Mouse (Mus musculus) left cerebral cortex, adult 8-10 months (tissue): ENCODE data around the gene Bahcc1. TPM values are rescaled to one million over a fixed set of nuclear protein-coding genes. Genes with fewer than 3 reads are reported as not detected.

ENCODE experiments used
- DNase-seq, 2 experiments: peaks; one replicate each; pipeline ENCODE4 v3.0.0; 2022; ENCODE audit warnings: low spot score in 2 of 2
- total RNA-seq, 4 experiments: library from RNA; stranded (reverse); gene quantifications; 2 replicates each; pipeline ENCODE4 v1.2.4; 2022

The Bahcc1 gene
- total RNA-seq, 4 experiments from 2014 or later, result 20.8 to 23.0 (median 21.6) TPM

DNA sequence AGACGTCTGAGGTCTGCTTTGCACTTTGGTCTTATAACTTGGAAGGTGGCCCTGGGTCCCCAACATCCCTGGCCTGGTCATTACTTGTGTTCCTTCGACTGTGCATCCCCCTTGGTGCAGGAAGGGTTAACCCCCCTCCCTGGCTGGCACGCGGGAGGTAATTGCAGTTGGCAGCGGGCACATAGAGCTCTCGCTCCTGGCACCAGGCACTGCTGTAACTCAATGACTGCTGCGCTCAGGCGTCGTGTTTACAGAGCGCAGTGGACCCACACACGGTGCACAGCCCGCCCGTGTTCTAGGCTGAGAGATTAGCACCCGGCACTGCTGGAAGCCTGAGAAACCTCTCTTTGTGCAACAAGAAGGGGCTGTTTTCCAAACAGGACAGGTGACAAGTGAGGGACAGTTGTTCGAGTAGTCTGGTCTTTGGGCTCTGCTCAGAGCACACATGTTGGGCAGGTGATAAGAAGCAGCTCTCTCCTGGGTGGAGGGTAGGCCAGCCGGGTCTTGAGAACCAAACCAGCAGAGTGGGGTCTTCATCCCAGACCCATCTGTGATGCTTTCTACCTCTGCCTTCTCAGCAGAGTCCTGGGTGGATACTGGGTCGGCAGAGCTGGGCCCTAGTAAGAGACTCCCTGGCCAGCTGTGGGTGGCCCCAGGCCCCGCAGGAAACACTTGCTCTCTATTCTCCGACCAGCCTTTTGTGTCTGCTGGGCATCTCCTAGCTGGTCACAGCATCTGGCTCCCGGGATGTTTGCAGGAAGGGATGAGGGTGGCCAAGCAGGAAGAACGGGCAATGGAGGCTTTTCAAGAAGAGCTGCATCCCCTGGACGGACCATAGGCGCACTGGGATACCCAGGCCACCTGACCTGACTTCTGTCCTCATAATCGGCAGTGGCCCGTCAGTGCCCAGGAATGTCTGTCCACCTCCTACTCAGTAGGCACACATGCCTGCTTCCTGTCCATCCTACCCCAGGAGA, 27.3 kb downstream of the Bahcc1 start:
- no peak for DNase-seq

DNA sequence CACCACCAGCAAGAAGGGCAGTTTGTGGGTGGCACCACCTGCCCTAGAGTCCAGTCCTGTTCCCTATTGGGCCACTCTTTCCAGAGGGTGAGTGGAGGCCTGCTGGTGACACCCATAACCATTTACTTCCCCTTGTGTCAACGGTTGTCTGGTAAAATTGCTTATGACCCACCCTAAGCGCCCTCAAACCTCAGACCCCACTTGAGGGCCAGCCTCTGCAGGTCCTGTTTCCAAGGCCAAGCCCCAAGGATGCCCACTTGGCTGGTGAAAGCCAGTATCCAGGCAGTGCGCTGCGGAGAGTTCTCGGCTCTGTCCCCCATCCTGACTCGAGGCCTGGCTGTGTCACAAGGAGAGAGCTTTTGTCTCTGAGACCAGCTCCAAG, 28.0 kb downstream of the Bahcc1 start:
- DNase-seq, result no peak

- DNase-seq, result peak; percentile 90 to 91
These were observed 28.9 kb downstream of the Bahcc1 start for GRCm38 (mm10) chr11:120261416-120262355.

- peak in 1 of 2 experiments; percentile 76 for DNase-seq
These were observed 29.7 kb downstream of the Bahcc1 start for GRCm38 (mm10) chr11:120262356-120262901.

DNA sequence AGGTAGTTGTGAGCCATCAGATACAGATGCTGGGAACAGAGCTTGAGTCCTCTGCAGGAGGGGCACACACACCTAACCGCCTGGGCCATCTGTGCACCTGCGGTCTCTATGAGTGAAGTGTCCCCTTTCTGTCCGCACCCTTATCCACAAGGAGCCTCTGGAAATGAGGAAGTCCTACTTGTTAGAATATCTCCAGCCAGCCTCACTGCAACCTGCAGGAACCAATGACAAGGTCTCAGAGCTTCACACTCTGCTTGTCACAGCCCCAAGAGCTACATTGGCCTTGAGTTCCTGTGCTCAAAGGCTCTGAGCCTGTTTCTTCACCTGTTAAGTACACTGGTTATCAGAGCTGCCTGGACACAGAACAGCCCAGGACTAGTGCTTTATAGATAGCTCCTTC, 30.4 kb downstream of the Bahcc1 start:
- no peak for DNase-seq

GRCm38 (mm10) chr11:120264008-120264407, 31.3 kb downstream of the Bahcc1 start:
- no peak for DNase-seq

- DNase-seq, result no peak
These were observed 32.7 kb downstream of the Bahcc1 start for GRCm38 (mm10) chr11:120265458-120265857.

DNA sequence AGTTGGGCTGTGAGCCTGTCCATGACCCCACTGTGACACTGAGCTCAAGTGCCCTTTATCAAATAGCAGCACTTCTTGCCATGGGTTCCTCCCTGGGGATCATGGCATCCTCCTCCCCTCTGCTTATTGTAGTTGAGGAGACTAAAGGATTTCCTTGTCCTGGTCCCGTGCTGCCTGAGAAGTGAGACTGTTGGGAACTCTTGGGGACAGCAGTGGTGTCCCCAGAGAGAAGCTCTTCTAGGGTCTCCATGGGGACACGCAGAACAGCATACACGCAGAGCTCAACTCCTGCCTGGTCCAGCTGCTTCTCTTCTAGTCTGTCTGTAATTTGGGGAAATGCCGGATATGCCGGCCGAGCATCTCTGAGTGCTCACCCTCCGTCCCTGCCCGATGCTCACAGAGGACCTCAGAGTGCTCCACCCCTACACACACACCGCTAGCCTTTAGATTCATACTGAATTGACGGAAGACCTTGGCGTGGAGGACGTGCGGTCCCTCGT, 33.6 kb downstream of the Bahcc1 start:
- DNase-seq, result no peak

GRCm38 (mm10) chr11:120267274-120267673, 34.5 kb downstream of the Bahcc1 start:
- DNase-seq, result no peak

DNA sequence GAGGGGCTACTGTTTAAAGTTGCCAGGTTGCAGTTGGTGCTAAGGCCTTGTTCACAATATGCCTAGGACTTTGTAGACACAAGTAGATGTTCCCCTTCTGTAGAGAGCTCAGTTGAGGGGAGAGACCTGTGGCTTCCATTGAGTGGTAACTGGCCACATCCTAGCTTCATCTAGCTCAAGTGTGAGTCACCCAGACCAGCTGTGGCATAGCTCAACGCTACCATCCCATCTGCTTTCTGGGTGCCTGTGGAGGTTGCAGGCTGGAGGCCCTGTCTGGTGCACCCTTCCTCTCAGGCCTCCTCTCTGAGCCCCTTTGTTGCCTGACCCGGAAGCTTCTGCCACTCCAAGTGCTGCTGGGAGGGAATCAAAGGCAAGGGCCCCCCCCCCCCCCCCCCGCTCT, 34.9 kb downstream of the Bahcc1 start:
- no peak for DNase-seq

DNA sequence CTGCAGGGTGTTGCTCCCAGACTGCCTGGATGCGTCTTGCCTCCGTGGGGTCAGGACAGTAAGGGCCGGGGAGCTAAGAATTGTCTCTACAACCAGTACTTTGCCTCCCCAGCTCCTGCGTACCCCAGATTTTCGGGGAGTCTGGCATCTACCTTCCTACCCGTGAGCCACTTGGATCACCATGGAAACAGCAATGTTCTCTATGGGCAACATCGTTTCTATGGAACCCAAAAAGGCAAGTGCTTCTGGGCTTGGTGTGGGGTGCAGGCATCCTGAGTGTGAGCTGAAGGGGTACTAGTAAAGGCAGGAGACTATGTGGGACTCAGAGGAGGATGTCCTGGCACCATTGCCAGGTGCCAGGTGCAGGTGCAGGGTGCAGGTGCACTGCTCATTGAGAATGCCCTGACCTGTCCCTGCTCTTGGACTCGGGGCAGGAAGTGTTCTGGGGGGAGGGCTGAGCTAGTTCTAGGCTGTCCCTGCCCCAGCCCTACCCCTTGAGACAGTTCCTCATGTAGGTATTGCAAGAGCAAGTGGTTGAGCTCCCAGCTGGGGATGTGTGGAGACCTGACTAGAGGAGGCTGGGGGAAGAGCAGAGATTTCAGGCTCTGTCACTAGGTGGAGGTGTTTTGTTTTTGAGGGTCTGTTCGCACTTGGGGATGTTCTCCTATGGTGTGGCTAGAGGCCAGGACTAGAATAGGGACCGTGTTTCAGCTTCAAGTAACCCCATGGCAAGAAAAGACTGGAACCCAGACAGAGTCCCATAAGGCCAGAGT, 35.6 kb downstream of the Bahcc1 start:
- DNase-seq, result peak; percentile 39 to 53

GRCm38 (mm10) chr11:120269007-120269406, 36.3 kb downstream of the Bahcc1 start:
- DNase-seq, result no peak

GRCm38 (mm10) chr11:120269498-120270104, 36.9 kb downstream of the Bahcc1 start:
- peak in 1 of 2 experiments; percentile 56 for DNase-seq

- DNase-seq, result peak in 1 of 2 experiments; percentile 51
These were observed 46.6 kb downstream of the Bahcc1 start for GRCm38 (mm10) chr11:120279335-120279734.

- DNase-seq, result no peak
These were observed 47.6 kb downstream of the Bahcc1 start for GRCm38 (mm10) chr11:120280281-120280773.

DNA sequence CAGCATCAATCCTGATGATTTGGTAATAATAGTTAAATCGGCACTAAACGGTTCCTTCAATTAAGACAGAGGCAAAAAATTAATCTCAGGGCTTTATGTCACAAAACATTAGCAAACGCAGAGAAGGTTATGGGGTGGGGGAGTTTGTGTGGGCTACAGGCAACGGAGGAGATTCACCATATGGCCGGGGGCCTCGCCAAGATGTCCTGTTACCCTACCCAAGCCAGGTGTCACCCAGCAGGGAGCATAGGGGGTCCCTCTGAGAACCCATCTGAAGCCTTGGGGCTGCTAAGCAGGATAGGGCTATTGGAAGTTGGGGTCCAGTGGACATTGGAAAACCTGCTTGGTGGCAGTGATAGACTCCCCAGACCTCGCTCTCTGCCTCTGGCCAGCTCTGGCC, 48.0 kb downstream of the Bahcc1 start:
- no peak for DNase-seq

- DNase-seq, result no peak
These were observed 48.5 kb downstream of the Bahcc1 start for GRCm38 (mm10) chr11:120281197-120281596.

GRCm38 (mm10) chr11:120283542-120283941, 50.8 kb downstream of the Bahcc1 start:
- no peak for DNase-seq

GRCm38 (mm10) chr11:120289644-120290043, 56.9 kb downstream of the Bahcc1 start:
- DNase-seq, result no peak

GRCm38 (mm10) chr11:120290266-120290665, 57.5 kb downstream of the Bahcc1 start:
- DNase-seq, result no peak
